Mouse (Mus musculus) cerebellum, adult 11-12 months (tissue): ENCODE data around the gene Gm13083.
"Not testable (repeated sequence)": the region's sequence is repeated elsewhere in the genome, so short reads cannot be mapped to it uniquely, and the experiment has no call there.

Experiments used
- DNase-seq: peaks from one replicate; pipeline ENCODE4 v3.0.0; 2022

Gm13083 gene

GRCm38 (mm10) chr4:143614703-143615102, at the start of gene Gm13083:
Gene Gm13083, plus strand, starts transcription at chr4:143615003.
- not testable (repeated sequence) for DNase-seq

GRCm38 (mm10) chr4:143611927-143612326, 2.9 kb upstream of the Gm13083 start:
- not testable (repeated sequence) for DNase-seq

GRCm38 (mm10) chr4:143618101-143618500, 3.3 kb downstream of the Gm13083 start:
- DNase-seq: not testable (repeated sequence)

- DNase-seq: not testable (repeated sequence)
These were observed 42.3 kb downstream of the Gm13083 start, which contains the start of gene Gm13088 for GRCm38 (mm10) chr4:143657146-143657545. Gene Gm13088, minus strand, starts transcription at chr4:143657246.
